Mouse (Mus musculus) retina, embryonic 14.5 days (tissue): ENCODE results near the gene Tcte2.
"Not testable (repeated sequence)": the region's sequence is repeated elsewhere in the genome, so short reads cannot be mapped to it uniquely, and the experiment has no call there.

ENCODE experiments used
- DNase-seq: peaks from one replicate; pipeline ENCODE4 v3.0.0-alpha.2; 2015; ENCODE audit warnings: low spot score

Gene Tcte2

DNA sequence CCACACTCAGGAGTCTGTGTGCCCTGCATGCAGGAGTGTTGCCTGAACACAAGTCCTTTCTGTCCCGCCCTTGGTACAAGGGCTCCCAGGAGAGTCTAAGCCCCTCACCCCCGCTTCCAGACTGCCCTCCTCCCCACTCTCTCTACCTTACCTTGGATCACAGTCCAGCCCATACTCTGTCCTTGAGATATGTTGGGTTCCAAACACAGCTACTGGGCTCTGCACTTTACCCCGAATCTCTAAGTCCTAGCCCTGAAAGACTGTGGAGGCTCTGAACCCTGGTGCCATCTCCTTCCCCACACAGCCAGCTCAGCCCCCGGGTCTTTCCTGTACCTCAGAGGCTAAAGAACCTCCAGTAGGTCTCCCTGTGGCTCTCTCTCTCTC lies 78.6 kb downstream of the Tcte2 start:
- no peak for DNase-seq

- DNase-seq: no peak
These were observed 79.1 kb downstream of the Tcte2 start for GRCm38 (mm10) chr17:13682378-13683026.

DNA sequence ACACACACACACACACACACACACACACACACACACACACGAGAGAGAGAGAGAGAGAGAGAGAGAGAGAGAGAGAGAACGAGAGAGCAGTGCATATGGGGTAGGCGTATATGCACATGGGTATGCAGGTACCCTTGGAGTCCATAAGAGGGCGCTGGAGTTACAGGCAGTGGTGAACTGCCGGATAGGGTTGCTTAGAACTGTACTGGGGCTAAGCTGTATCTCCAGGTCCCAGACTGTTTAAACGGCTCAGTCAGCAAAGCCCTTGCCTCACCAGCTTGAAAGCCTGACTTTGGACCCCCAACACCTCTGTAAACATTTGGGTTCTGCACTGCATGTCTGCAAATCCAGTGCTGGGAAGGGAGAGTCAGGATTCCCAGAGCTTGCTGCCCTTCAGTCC lies 79.9 kb downstream of the Tcte2 start:
- no peak for DNase-seq

GRCm38 (mm10) chr17:13681126-13681525 lies 80.5 kb downstream of the Tcte2 start:
- no peak for DNase-seq

GRCm38 (mm10) chr17:13680318-13680717 lies 81.3 kb downstream of the Tcte2 start:
- DNase-seq: no peak

- DNase-seq: no peak
These were observed 81.9 kb downstream of the Tcte2 start for GRCm38 (mm10) chr17:13679725-13680124.

DNA sequence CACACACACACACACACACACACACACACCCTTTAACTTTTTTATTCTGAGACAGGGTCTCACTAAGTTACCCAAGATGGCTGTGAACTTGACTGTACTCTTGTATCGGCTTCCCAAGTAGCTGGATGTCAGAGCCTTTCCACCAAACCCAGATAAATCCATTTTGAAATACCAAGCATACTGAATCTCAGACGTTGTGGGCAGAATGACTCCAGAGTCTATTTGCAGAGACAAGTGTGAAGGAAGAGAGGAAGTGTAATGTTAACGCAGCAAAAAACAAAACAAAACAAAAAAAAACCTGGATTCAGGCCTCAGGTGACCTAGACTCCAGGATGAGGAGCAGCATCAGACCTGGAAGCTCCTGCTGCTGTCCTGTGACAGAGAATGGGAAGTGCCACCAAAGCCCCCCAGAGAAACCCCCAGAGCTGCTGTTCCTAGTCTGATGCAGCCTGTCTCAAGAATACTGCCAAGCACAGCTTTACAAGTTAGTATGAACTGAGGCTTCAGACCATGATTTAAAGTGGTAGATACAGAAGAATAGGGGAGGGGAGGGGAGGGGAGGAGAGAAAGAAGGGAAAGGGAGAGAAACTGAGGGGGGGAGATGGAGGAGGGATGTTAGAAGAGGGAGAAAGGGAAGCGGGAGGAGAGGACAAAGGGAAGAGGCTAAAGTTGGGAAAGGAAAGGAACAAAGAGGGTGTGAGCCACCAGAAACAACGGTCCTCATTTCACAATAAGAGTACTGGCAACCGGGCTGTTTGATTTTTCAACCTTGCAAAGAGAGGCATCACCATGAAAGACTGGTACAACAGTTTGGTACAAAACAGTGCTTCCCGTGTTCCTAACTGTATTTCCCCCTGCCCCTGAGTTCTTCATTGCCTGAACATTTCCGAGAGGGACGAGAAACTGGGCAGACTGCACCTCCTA lies 84.1 kb downstream of the Tcte2 start:
- no peak for DNase-seq

- not testable (repeated sequence) for DNase-seq
These were observed 85.5 kb downstream of the Tcte2 start for GRCm38 (mm10) chr17:13676099-13676498.

GRCm38 (mm10) chr17:13675630-13676029 lies 86.0 kb downstream of the Tcte2 start:
- DNase-seq: no peak

DNA sequence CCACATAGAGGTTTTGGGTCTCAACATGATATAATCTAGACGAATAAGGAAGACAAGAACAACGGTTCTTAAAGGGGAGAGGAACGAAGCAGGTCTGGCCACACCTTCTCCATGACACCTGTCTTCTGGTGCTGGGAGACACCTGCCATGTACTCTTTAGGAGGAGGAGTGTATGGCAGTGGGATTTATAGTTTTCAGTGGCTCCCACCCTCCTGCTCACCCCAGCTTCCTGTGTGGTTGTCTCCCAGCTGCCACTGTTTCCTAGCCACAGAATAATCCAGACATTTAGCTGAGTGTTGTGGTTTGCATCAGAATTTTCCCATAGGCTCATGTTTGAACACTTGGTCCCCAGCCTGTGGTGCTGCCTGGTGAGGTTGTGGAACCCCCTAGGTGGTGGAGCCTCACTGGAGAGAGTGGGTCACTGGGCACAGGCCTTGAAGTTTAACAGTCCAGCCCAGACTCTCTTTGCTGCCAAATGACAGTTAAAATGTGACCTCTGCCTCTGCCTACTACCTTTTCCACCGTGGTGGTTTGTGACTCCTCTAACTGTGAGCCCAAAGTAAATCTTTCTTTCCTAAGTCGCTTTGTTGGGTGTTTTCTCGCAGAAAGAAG lies 86.8 kb downstream of the Tcte2 start:
- no peak for DNase-seq

GRCm38 (mm10) chr17:13671732-13672131 lies 89.9 kb downstream of the Tcte2 start:
- no peak for DNase-seq

DNA sequence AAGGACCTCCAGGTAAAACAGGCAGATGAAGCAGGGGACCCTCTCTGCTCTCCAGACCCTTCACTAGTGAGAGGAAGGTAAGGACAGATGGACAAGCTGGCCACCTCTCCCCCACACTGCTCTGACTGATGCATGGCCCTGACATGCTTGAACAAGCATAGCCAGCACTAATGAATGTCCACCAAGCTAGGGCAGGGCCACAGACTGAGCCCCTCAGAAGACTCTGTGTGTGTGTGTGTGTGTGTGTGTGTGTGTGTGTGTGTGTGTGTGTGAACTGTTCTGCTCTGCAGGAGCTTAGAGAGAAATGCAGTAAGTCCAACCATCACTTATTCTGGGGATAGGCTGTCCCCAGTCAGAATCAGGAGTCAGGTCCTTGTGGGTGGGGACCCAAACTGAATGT lies 91.4 kb downstream of the Tcte2 start:
- peak; percentile 56 for DNase-seq

GRCm38 (mm10) chr17:13669206-13669605 lies 92.4 kb downstream of the Tcte2 start:
- peak; percentile 48 for DNase-seq

- DNase-seq: peak; percentile 67
These were observed 93.3 kb downstream of the Tcte2 start for GRCm38 (mm10) chr17:13668052-13669015.

DNA sequence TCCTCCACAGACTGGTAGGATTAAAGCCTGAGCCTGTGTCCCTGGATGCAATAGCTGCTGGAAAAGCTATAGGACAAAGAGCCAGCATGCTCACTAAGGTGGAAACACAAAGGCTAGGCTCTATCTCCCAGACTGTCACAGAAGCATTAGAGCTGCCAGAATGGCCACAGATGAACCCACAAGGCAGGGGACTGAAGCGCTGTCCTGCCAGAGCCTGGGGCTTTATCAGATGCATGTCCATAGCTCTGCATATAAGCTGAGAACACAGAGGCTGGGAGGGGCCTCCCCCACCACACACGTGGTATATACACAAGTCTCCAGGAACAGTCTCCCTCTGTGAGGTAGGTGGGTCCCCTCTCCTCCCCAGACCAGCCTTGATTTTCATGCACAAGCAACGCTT lies 94.6 kb downstream of the Tcte2 start:
- DNase-seq: peak; percentile 70

GRCm38 (mm10) chr17:13665731-13666130 lies 95.9 kb downstream of the Tcte2 start:
- DNase-seq: no peak

DNA sequence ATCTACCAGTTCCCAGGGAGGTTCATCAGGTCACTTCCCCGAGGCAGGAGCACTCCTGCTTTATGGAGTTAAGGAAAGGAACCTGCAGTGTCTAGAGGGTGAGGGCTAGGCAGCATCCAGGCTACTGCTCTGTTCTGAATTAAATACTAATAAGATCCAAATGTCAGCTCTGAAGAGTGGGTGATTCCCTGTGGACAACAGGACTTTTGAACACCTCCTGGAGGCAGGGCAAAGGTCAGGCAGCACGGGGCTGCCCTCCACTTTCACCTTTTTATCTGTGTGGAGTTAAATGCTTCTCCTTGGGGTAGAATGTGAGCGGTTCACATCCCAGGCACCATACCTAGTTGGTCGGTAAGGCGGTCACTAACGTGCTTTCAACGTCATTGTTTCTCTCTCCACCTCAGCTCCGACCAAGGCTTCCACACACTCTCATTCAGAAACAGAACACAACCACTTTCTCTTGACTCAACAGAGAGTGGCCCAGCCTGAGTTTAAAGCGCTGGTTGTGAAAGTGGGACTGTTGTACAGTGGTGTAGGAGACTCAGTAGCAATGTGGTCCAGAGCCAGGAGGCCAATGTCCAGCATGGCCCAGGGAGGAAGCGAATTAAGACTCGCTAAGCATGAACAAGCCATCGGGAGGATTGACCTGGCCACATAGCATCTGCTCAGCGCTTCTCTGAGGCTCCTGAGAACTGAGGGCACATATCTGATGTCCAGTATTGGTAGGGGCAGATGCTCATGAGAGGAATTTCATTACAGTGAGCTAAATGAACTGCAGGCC lies 98.0 kb downstream of the Tcte2 start:
- DNase-seq: no peak
